Mouse (Mus musculus) heart, adult 2 months (tissue): ENCODE measurements around the gene Pif1.

Source experiments
- CTCF ChIP-seq: fragments of 200-600 bp; IDR thresholded peaks from 2 replicates; pipeline ENCODE4 v1.8.1; 2022; ENCODE audit warnings: antibody characterized with exemption, mild to moderate bottlenecking, moderate library complexity
- EP300 ChIP-seq: fragments of 200-500 bp; IDR thresholded peaks from 2 replicates; pipeline ENCODE4 v1.6.1; 2011; ENCODE audit warnings: low read depth, low read length, control low read depth; ENCODE audit not compliant: insufficient read depth
- POLR2A ChIP-seq: fragments of 200-500 bp; IDR thresholded peaks from 2 replicates; pipeline ENCODE4 v1.6.1; 2011; ENCODE audit warnings: mild to moderate bottlenecking, low read depth, low read length, control low read depth; ENCODE audit not compliant: insufficient read depth

- TF ChIP-seq CTCF (no peak), POLR2A (no peak), EP300 (no peak)
Observed at GRCm38 (mm10) chr9:65635766-65636165, 48.8 kb downstream of the Pif1 start.
